Mouse (Mus musculus): Measurements from ENCODE around the gene Ube2v1. TPM values are rescaled to one million over a fixed set of nuclear protein-coding genes. Genes with fewer than 3 reads are reported as not detected.
"Not testable (repeated sequence)": the region's sequence is repeated elsewhere in the genome, so short reads cannot be mapped to it uniquely, and the experiment has no call there.

Gene Ube2v1
- total RNA-seq, 2 experiments from 2014 or later = 217 TPM

DNA sequence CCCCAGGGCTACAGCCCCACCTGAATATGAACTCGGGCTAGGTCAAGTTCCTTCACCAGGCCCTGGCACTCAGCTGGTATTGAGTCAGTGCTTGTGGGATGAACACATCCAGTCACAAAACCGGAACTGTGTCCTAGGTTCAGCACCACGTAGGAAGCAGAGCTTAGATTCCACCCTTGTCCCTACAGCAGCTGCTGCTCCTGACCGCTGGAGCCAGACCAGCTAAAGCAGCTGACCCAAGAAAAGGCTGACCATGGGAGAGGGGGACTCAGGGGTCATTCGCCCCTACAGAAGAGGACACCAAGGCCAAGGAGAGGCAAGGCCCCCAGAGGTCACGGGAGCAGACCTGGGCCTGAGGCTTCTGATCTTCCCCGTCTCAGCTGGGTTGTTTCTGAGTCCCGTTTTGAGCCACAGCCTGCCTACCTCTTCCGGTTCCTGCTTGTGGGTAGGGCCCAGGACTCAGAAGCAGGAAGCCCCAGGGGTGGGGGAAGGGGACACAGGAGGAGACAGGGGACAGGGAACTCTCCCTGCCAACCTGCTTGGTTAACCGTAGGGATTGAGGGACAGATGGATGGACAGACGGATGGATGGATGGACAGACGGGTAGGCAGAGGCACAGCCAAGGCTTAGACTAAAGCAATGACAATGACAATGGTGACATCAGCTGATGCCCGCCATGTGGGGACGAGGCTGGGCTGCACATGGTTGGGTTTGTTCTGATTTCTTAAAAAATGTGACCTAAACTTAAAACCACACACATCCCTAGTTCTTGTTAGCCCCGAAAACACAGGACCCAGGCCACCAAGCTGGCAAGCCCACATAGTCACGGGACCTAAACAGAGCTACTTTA lies 25.0 kb upstream of the Ube2v1 start:
- DNase-seq = no peak
- intact Hi-C loops (cut with DNase I) = no loop called here

GRCm38 (mm10) chr2:167654911-167655600 lies 23.2 kb upstream of the Ube2v1 start:
- intact Hi-C loops (cut with DNase I) = no loop called here

DNA sequence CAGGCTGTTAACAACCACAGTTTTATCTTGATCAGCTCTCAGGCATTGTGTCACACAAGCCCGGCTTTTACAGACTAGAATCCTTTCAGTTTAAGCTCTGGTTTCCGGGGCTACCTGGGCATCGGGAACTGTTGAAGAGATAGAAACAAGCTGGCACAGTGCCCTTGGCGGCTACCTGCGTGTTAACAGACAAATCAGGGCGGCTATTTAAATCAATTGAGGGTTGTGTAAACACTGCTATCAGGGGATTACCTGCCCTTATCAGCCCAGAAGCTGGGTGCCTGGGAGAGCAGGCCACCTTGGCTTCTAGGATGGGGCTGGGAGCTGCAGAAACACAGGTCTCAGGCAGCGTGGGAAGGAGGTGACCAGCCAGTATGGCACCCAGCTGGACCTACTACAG lies 20.8 kb upstream of the Ube2v1 start:
- intact Hi-C loops (cut with DNase I) = no loop called here
- no peak for DNase-seq

More at GRCm38 (mm10) chr2:167654911-167655600, 23.2 kb upstream of the Ube2v1 start:
- no peak for DNase-seq

GRCm38 (mm10) chr2:167651622-167652021 lies 19.7 kb upstream of the Ube2v1 start:
- intact Hi-C loops (cut with DNase I) = no loop called here
- peak; percentile 24 for DNase-seq

DNA sequence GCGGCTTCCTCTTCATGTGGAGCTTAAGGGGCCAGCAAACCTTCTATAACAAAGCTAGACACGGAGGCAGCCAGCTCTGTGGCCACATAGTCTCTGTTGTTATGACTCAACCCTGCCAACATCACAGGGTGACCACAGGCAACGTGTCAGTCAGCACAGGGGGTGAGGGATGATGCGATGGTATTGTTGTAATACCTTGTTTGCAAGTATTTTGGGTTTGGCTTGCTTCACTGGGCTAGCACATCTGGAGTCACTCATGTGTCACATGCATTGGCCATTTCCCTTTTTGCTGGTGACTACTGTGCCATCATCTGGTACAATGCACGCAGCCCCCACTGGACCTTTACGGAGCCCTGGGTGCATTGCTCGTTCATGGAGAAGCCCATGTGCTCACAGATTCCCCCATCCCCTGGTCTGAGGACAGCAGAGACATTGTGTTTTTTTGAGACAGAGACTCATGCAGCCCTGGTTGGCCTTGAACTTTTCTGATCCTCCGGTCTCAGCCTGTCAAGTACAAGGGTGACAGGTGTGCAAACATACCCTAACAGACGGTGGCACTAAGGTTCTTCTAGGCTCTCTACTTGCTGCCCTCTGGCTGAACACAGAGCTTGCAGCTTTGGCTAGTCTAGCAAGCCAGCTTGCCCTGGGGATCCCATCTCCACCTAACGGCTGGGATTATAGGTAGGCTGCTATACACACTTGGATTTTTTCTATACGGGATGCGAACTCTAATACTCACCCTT lies 17.6 kb upstream of the Ube2v1 start:
- intact Hi-C loops (cut with DNase I) = no loop called here
- no peak for DNase-seq

GRCm38 (mm10) chr2:167646411-167646810 lies 14.5 kb upstream of the Ube2v1 start:
- intact Hi-C loops (cut with DNase I) = no loop called here
- no peak for DNase-seq

- intact Hi-C loops (cut with DNase I); DNase-seq: not testable (repeated sequence)
Observed at GRCm38 (mm10) chr2:167643356-167644052, 11.6 kb upstream of the Ube2v1 start.

GRCm38 (mm10) chr2:167642164-167642563 lies 10.3 kb upstream of the Ube2v1 start:
- no peak for DNase-seq
- intact Hi-C loops (cut with DNase I) = no loop called here

GRCm38 (mm10) chr2:167641337-167641736 lies 9.4 kb upstream of the Ube2v1 start:
- DNase-seq = no peak
- intact Hi-C loops (cut with DNase I) = no loop called here

GRCm38 (mm10) chr2:167640279-167640678 lies 8.4 kb upstream of the Ube2v1 start:
- intact Hi-C loops (cut with DNase I) = no loop called here
- DNase-seq = peak; percentile 47

DNA sequence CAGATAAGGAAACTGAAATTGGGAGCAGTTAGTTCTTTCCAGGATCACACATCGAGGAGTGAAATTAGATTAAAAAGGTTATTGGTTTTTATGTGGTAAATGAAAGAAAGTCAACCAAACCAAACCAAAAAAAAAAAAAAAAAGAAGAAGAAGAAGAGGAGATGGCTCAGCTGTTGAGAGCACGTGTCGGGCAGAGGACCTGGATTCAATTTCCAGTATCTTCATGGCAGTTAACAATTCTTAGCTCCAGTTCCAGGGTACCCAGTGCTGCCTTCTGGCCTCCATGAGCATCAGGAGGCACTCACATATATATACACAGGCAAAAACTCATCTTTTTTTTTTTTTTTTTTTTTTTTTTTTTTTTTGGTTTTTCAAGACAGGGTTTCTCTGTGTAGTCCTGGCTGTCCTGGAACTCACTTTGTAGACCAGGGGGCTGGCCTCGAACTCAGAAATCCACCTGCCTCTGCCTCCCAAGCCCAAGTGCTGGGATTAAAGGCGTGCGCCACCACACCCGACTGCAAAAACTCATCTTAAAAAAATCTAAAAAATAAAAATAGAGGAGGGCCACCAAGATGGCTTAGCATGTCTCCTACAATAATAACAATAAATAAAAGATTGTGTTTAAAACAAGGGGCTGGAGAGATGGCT lies 3.1 kb upstream of the Ube2v1 start:
- intact Hi-C loops (cut with DNase I) = no loop called here
- DNase-seq = no peak

- peak; percentile 97 for DNase-seq
- intact Hi-C loops (cut with DNase I) = no loop called here
Observed at GRCm38 (mm10) chr2:167634338-167634770, 2.5 kb upstream of the Ube2v1 start.

DNA sequence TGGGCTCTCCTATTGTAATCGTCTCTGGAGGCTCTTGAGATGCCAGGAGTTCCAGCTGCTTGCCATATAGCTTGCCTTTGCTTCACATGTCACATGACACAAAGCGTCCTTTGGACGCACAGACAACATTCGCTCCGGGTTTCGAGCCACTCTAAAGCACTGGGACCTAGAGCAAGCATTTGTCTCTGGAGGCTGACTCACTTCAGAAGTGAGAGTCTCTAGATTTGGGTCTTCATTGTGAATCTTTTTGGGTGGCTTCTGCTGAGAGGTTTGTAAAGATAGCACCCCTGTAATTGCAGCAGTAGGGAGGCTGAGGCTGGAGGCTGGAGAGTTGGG lies 1.6 kb upstream of the Ube2v1 start:
- intact Hi-C loops (cut with DNase I) = no loop called here
- DNase-seq = no peak

DNA sequence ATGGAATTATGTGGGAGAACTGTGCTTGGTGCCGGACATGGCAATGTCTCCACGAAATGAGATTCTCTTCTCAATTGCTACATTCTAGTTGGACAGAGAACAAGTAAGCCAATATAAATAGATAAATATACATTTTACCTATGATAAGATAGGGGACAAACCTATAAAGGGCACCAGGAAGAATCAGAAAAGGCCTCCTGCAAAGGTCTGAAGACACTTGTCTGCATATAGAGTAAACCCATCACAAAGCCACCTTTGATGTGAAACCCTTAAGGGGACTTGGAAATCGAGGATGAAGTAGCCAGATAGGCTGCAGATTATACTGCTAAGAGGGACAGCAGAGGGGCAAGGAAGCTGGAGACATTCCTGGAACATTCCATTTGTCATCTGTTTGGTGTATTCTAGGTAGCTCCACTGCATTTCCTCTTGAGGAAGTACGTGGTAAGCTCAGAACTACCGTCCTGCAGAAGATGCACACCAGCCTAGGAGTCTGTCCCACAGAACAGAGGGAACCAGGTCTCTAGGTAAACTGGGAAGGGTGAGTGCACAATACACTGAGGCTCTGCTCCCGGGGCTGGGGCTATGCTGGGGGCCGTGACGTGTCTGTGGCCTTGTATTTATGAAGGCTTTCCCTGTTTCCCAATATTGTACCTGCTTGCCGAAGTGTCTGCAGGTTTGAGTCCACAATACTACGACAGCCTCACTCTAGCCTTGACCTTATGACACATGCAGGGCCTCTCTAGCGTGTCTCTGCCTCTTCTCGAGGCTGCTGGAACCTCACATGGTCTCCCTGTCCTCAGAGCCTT lies 1.0 kb upstream of the Ube2v1 start:
- intact Hi-C loops (cut with DNase I) = no loop called here
- no peak for DNase-seq

DNA sequence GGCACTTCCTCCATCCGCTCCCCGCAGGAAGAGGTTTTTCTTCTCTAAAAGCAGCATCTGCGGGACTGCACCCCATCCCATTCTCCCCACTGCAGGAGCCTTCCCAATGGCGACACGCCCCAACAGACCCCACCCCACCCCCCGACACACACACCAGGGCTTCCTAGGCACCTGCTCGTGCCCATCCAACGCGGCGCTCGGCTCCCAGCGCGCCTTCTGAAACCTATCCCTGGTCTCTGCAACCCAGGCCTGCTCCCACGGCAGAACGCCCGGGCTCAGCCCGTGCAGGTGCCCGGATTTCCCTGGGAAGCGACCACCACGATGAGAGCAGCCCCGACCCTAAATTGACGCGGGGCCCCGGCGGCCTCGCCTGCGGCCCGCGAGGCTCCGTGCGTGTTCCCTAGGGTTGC lies 709 bp downstream of the Ube2v1 start:
- intact Hi-C loops (cut with DNase I) = no loop called here

DNA sequence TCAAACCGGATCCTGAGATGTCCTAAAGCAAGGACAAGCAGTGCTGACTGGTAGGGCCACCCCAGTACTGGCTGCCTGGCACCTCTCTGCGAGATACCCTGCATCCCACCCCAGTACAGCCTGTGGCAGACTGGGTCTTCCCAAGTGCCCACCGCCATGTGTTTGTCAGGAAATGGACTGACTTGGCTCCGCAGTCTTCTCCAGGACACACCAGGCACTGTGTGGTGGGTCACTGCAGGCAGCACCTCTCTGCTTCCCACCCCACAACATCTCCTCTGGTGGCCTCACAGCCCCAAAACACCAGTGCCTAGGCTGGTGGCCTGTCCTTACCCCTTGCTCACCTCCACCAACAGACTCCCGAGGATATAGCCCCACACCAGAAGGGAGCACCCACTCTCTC lies 1.5 kb downstream of the Ube2v1 start:
- DNase-seq = no peak
- intact Hi-C loops (cut with DNase I) = no loop called here

More for the DNA sequence above, 709 bp downstream of the Ube2v1 start:
- DNase-seq = no peak

- intact Hi-C loops (cut with DNase I) = no loop called here
Observed at GRCm38 (mm10) chr2:167629665-167630209, 2.2 kb downstream of the Ube2v1 start.

DNA sequence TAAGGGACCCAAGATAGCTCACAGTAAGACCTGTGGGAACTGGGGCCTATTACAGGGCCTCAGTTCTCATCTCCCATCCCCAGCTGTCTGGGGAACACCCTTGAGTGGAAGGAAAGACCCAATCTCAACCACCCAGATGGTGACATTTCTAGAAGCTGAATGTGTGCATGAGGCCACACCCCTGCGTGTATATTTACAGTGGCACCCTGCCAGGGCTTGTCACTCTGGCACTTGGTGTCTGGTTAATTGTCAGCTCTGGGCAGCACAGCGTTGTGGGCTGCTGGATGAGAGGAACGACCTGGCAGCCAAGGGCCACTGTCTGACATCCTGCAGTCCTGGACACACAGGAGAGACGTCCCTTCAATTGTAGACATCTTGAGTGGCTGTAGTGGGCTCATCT lies 3.0 kb downstream of the Ube2v1 start:
- intact Hi-C loops (cut with DNase I) = no loop called here
- DNase-seq = peak; percentile 37

More at GRCm38 (mm10) chr2:167629665-167630209, 2.2 kb downstream of the Ube2v1 start:
- DNase-seq = no peak

GRCm38 (mm10) chr2:167627019-167627418 lies 4.9 kb downstream of the Ube2v1 start:
- no peak for DNase-seq
- intact Hi-C loops (cut with DNase I) = no loop called here

All from left cerebral cortex, postnatal 4 days (tissue).